Mouse (Mus musculus): ENCODE measurements around the gene Cops7a. TPM values are rescaled to one million over a fixed set of nuclear protein-coding genes. Genes with fewer than 3 reads are reported as not detected.

The Cops7a gene
- polyA plus RNA-seq, 1 experiment from 2014 or later: 141 TPM

DNA sequence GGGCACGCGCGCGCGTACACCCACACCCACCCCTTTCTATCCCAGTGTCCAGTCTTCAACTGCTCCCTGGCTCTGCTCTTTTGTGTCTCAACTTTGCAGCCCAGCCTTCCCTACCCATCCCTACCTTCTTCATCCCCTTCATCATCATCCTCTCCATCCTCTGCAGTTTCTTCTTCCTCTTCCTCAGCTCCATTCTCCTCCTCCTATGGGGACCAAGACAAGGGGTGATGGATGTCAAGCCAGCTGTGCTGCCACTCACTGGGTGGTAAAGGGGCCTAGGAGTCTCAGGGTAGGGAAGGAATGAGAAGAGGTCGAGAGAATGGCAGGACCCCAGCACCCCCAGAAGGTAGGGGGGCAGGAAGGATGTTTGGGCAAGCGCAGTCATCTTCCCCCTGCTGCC is 50.8 kb downstream of the Cops7a start:
- Histone ChIP-seq H3K4me3 (ENCODE audit: low read depth, low read length) (no peak overlapping the region), H3K9me3 (ENCODE audit: control insufficient read depth, low read length) (no peaks in the 10 kb centered on the region), H3K27me3 (replicated peaks; ENCODE audit: control insufficient read depth, insufficient read depth, low read length) (no peaks in the 10 kb centered on the region), H3K36me3 (ENCODE audit: control insufficient read depth, insufficient read depth, low read length) (peaks cover 27% of the 10 kb centered on the region), H3K9ac (ENCODE audit: low read depth, low read length) (0 out of 2 replicates have a peak overlapping the region, but pooled peaks have one; percentile 34), H3K4me1 (ENCODE audit: control insufficient read depth, insufficient read depth, low read length) (peaks cover 32% of the 10 kb centered on the region), H3K27ac (replicated peaks; ENCODE audit: low read depth, low read length) (0 out of 2 replicates have a peak overlapping the region, but pooled peaks have one; percentile 100), H3K4me2 (ENCODE audit: low read depth, low read length) (peak overlapping the region; percentile 99)
- ATAC-seq (ENCODE audit: low read depth) (no peak), DNase-seq (ENCODE audit: low spot score) (no peak)
- 81% methylated on average over 7 of the region's 7 CpGs for WGBS

GRCm38 (mm10) chr6:124913721-124914285 is 51.5 kb downstream of the Cops7a start:
- no peaks in the 10 kb centered on the region for H3K9me3 ChIP-seq (ENCODE audit: control insufficient read depth, low read length)
- no peak overlapping the region for H3K4me2 ChIP-seq (ENCODE audit: low read depth, low read length)
- no peak overlapping the region for H3K4me3 ChIP-seq (ENCODE audit: low read depth, low read length)
- H3K9ac ChIP-seq (ENCODE audit: low read depth, low read length): no peak overlapping the region
- peaks cover 30% of the 10 kb centered on the region for H3K4me1 ChIP-seq (ENCODE audit: control insufficient read depth, insufficient read depth, low read length)
- DNase-seq (ENCODE audit: low spot score) (no peak), ATAC-seq (ENCODE audit: low read depth) (no peak)
- H3K27ac ChIP-seq (replicated peaks; ENCODE audit: low read depth, low read length): peak overlapping the region; percentile 50; the same call in 1 of the 2 replicates
- H3K36me3 ChIP-seq (ENCODE audit: control insufficient read depth, insufficient read depth, low read length): peaks cover 27% of the 10 kb centered on the region
- no peaks in the 10 kb centered on the region for H3K27me3 ChIP-seq (replicated peaks; ENCODE audit: control insufficient read depth, insufficient read depth, low read length)
- 57% methylated on average over 9 of the region's 14 CpGs for WGBS

DNA sequence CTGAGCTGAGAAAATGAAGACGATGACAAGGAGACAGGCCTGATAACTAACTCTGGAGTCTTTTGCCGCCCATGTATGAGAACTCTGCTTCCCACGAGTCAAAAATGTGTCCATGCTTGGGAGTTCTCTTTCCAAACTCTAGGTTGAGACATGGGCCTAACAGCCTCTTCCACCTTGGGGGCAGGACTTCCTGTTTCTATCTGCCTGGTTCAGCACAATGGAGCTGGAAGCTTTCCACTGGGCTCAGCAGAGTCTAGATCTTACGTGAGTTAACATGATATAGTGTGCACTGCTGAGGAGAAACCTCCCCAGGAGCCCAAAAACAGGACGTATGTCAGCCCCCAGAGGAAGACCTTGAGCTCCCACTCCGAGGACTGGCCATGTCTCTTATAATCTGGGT is 52.1 kb downstream of the Cops7a start:
- peaks cover 27% of the 10 kb centered on the region for H3K36me3 ChIP-seq (ENCODE audit: control insufficient read depth, insufficient read depth, low read length)
- DNase-seq (ENCODE audit: low spot score) (no peak), ATAC-seq (ENCODE audit: low read depth) (no peak)
- H3K4me3 ChIP-seq (ENCODE audit: low read depth, low read length): no peak overlapping the region
- 79% methylated on average over 6 of the region's 6 CpGs for WGBS
- H3K9me3 ChIP-seq (ENCODE audit: control insufficient read depth, low read length): no peaks in the 10 kb centered on the region
- H3K4me1 ChIP-seq (ENCODE audit: control insufficient read depth, insufficient read depth, low read length): peaks cover 25% of the 10 kb centered on the region
- H3K9ac ChIP-seq (ENCODE audit: low read depth, low read length): no peak overlapping the region
- H3K4me2 ChIP-seq (ENCODE audit: low read depth, low read length): no peak overlapping the region
- no peaks in the 10 kb centered on the region for H3K27me3 ChIP-seq (replicated peaks; ENCODE audit: control insufficient read depth, insufficient read depth, low read length)
- no peak overlapping the region for H3K27ac ChIP-seq (replicated peaks; ENCODE audit: low read depth, low read length)

- DNase-seq (ENCODE audit: low spot score) (no peak), ATAC-seq (ENCODE audit: low read depth) (no peak)
- Histone ChIP-seq H3K9ac (ENCODE audit: low read depth, low read length) (peak within 1 kb of the TSS; percentile 20), H3K4me1 (ENCODE audit: control insufficient read depth, insufficient read depth, low read length) (peaks cover 23% of the 10 kb centered on the region), H3K36me3 (ENCODE audit: control insufficient read depth, insufficient read depth, low read length) (peaks cover 27% of the 10 kb centered on the region), H3K4me2 (ENCODE audit: low read depth, low read length) (peak within 1 kb of the TSS; percentile 13), H3K27me3 (replicated peaks; ENCODE audit: control insufficient read depth, insufficient read depth, low read length) (no peaks in the 10 kb centered on the region), H3K9me3 (ENCODE audit: control insufficient read depth, low read length) (no peaks in the 10 kb centered on the region), H3K27ac (replicated peaks; ENCODE audit: low read depth, low read length) (no peak within 1 kb of the TSS), H3K4me3 (ENCODE audit: low read depth, low read length) (no peak within 1 kb of the TSS)
- WGBS: 48% methylated on average over 4 of the region's 13 CpGs
Measured at GRCm38 (mm10) chr6:124911533-124912218, 53.7 kb downstream of the Cops7a start, which contains the start of gene Lag3. Gene Lag3, minus strand, starts transcription at chr6:124911705.

- no peaks in the 10 kb centered on the region for H3K27me3 ChIP-seq (replicated peaks; ENCODE audit: control insufficient read depth, insufficient read depth, low read length)
- H3K4me3 ChIP-seq (ENCODE audit: low read depth, low read length): peak overlapping the region; percentile 21
- peak overlapping the region; percentile 50 for H3K9ac ChIP-seq (ENCODE audit: low read depth, low read length)
- peak overlapping the region; percentile 49 for H3K4me2 ChIP-seq (ENCODE audit: low read depth, low read length)
- H3K36me3 ChIP-seq (ENCODE audit: control insufficient read depth, insufficient read depth, low read length): peaks cover 27% of the 10 kb centered on the region
- ATAC-seq (ENCODE audit: low read depth) (peak; percentile 62; the same call in 1 of the 2 replicates), DNase-seq (ENCODE audit: low spot score) (peak; percentile 50)
- H3K4me1 ChIP-seq (ENCODE audit: control insufficient read depth, insufficient read depth, low read length): peaks cover 14% of the 10 kb centered on the region
- no peaks in the 10 kb centered on the region for H3K9me3 ChIP-seq (ENCODE audit: control insufficient read depth, low read length)
- 8% methylated on average over 32 of the region's 32 CpGs for WGBS
- H3K27ac ChIP-seq (replicated peaks; ENCODE audit: low read depth, low read length): no peak overlapping the region
Measured at GRCm38 (mm10) chr6:124910032-124910431, 55.3 kb downstream of the Cops7a start.

Other genes starting within 250 kb of the Cops7a start
- 14.3 and 16.1 TPM in 2 replicates for gene Ptpn6, start 226.8 kb downstream of the Cops7a start, polyA plus RNA-seq (2014; fragmentation: Nextera tagmentation; extraction: Ambion mirVana)
- gene Grcc10, start 224.2 kb downstream of the Cops7a start, polyA plus RNA-seq (2014; fragmentation: Nextera tagmentation; extraction: Ambion mirVana): 392 and 415 TPM in 2 replicates
- gene Gm45234, start 209.5 kb downstream of the Cops7a start, polyA plus RNA-seq (2014; fragmentation: Nextera tagmentation; extraction: Ambion mirVana): not detected in 2 replicates
- 13.8 and 14.9 TPM in 2 replicates for gene Atn1, start 209.0 kb downstream of the Cops7a start, polyA plus RNA-seq (2014; fragmentation: Nextera tagmentation; extraction: Ambion mirVana)
- 10.4 and 11.2 TPM in 2 replicates for gene Eno2, start 195.9 kb downstream of the Cops7a start, polyA plus RNA-seq (2014; fragmentation: Nextera tagmentation; extraction: Ambion mirVana)
- 1.9 and 13.2 TPM in 2 replicates for gene Lrrc23, start 185.8 kb downstream of the Cops7a start, polyA plus RNA-seq (2014; fragmentation: Nextera tagmentation; extraction: Ambion mirVana)
- 9.1 and 10.0 TPM in 2 replicates for gene Spsb2, start 156.9 kb downstream of the Cops7a start, polyA plus RNA-seq (2014; fragmentation: Nextera tagmentation; extraction: Ambion mirVana)
- gene Tpi1, start 151.2 kb downstream of the Cops7a start, polyA plus RNA-seq (2014; fragmentation: Nextera tagmentation; extraction: Ambion mirVana): 861 and 874 TPM in 2 replicates
- 110 and 131 TPM in 2 replicates for gene Usp5, start 136.1 kb downstream of the Cops7a start, polyA plus RNA-seq (2014; fragmentation: Nextera tagmentation; extraction: Ambion mirVana)
- 107 and 131 TPM in 2 replicates for gene Cdca3, start 136.0 kb downstream of the Cops7a start, polyA plus RNA-seq (2014; fragmentation: Nextera tagmentation; extraction: Ambion mirVana)
- gene Gnb3, start 125.3 kb downstream of the Cops7a start, polyA plus RNA-seq (2014; fragmentation: Nextera tagmentation; extraction: Ambion mirVana): 2.9 and 3.5 TPM in 2 replicates
- 49.5 and 57.0 TPM in 2 replicates for gene P3h3, start 107.8 kb downstream of the Cops7a start, polyA plus RNA-seq (2014; fragmentation: Nextera tagmentation; extraction: Ambion mirVana)
- gene Gpr162, start 101.6 kb downstream of the Cops7a start, polyA plus RNA-seq (2014; fragmentation: Nextera tagmentation; extraction: Ambion mirVana): 0.95 and 1.5 TPM in 2 replicates
- gene Cd4, start 77.3 kb downstream of the Cops7a start, polyA plus RNA-seq (2014; fragmentation: Nextera tagmentation; extraction: Ambion mirVana): 0.07 and 0.25 TPM in 2 replicates
- gene Lag3, start 53.8 kb downstream of the Cops7a start, polyA plus RNA-seq (2014; fragmentation: Nextera tagmentation; extraction: Ambion mirVana): 1.9 and 2.4 TPM in 2 replicates
- 255 and 263 TPM in 2 replicates for gene Ptms, start 45.4 kb downstream of the Cops7a start, polyA plus RNA-seq (2014; fragmentation: Nextera tagmentation; extraction: Ambion mirVana)
- gene Mlf2, start 34.2 kb downstream of the Cops7a start, polyA plus RNA-seq (2014; fragmentation: Nextera tagmentation; extraction: Ambion mirVana): 346 and 352 TPM in 2 replicates
- 5.0 and 7.2 TPM in 2 replicates for gene Pianp, start 31.2 kb upstream of the Cops7a start, polyA plus RNA-seq (2014; fragmentation: Nextera tagmentation; extraction: Ambion mirVana)
- gene Zfp384, start 43.6 kb upstream of the Cops7a start, polyA plus RNA-seq (2014; fragmentation: Nextera tagmentation; extraction: Ambion mirVana): 10.4 and 11.9 TPM in 2 replicates
- gene Ing4, start 74.2 kb upstream of the Cops7a start, polyA plus RNA-seq (2014; fragmentation: Nextera tagmentation; extraction: Ambion mirVana): 99.0 and 112 TPM in 2 replicates
- gene Acrbp, start 84.2 kb upstream of the Cops7a start, polyA plus RNA-seq (2014; fragmentation: Nextera tagmentation; extraction: Ambion mirVana): 8.3 and 9.9 TPM in 2 replicates
- 1.1 and 1.4 TPM in 2 replicates for gene Lpar5, start 102.4 kb upstream of the Cops7a start, polyA plus RNA-seq (2014; fragmentation: Nextera tagmentation; extraction: Ambion mirVana)
- 70.1 and 73.5 TPM in 2 replicates for gene Chd4, start 130.4 kb upstream of the Cops7a start, polyA plus RNA-seq (2014; fragmentation: Nextera tagmentation; extraction: Ambion mirVana)
- 56.4 and 60.4 TPM in 2 replicates for gene Nop2, start 166.4 kb upstream of the Cops7a start, polyA plus RNA-seq (2014; fragmentation: Nextera tagmentation; extraction: Ambion mirVana)
- gene Iffo1, start 179.7 kb upstream of the Cops7a start, polyA plus RNA-seq (2014; fragmentation: Nextera tagmentation; extraction: Ambion mirVana): 37.9 and 43.7 TPM in 2 replicates
- gene Gapdh, start 200.9 kb upstream of the Cops7a start, polyA plus RNA-seq (2014; fragmentation: Nextera tagmentation; extraction: Ambion mirVana): 1,831 and 1,850 TPM in 2 replicates
- 76.7 and 90.8 TPM in 2 replicates for gene Ncapd2, start 226.2 kb upstream of the Cops7a start, polyA plus RNA-seq (2014; fragmentation: Nextera tagmentation; extraction: Ambion mirVana)
- 198 and 205 TPM in 2 replicates for gene Mrpl51, start 226.3 kb upstream of the Cops7a start, polyA plus RNA-seq (2014; fragmentation: Nextera tagmentation; extraction: Ambion mirVana)

All from embryonic facial prominence, embryonic 14.5 days (tissue).